Mouse (Mus musculus) granulocyte monocyte progenitor cell, adult 5-6 weeks (primary cell): ENCODE data around the gene Atxn7l3. TPM values are rescaled to one million over a fixed set of nuclear protein-coding genes. Genes with fewer than 3 reads are reported as not detected.

Source experiments
- ATAC-seq: replicated peaks from 2 replicates; pipeline ENCODE4 v1.8.0; 2016; ENCODE audit warnings: mild to moderate bottlenecking, moderate TSS enrichment, inconsistent platforms; ENCODE audit not compliant: poor library complexity, severe bottlenecking
- total RNA-seq, 2 experiments: library from RNA; stranded (forward) in 1 of 2; stranded (reverse) in 1 of 2; fragments of 200-712, 200-1000 nt in 1 of 2; fragments of >200 nt in 1 of 2; fragmentation: Nextera tagmentation in 1 of 2; gene quantifications; 2 replicates each; pipeline ENCODE4 v1.2.3; 2014 to 2017

Gene Atxn7l3
- 20.0 and 28.7 TPM in 2 replicates for total RNA-seq (2014; fragmentation: Nextera tagmentation)
- 20.0 and 27.1 TPM in 2 replicates for total RNA-seq (2017)

- ATAC-seq = peak; percentile 84
These were observed at the start of gene Atxn7l3 for GRCm38 (mm10) chr11:102296491-102297472. Atxn7l3 (minus strand) TSS chr11:102296631.

- ATAC-seq = no peak
These were observed 48.0 kb upstream of the Atxn7l3 start for GRCm38 (mm10) chr11:102344458-102344857.

GRCm38 (mm10) chr11:102342742-102343141, 46.3 kb upstream of the Atxn7l3 start:
- ATAC-seq = no peak

- ATAC-seq = no peak
These were observed 44.7 kb upstream of the Atxn7l3 start for GRCm38 (mm10) chr11:102341101-102341500.

- no peak for ATAC-seq
These were observed 43.2 kb upstream of the Atxn7l3 start for GRCm38 (mm10) chr11:102339624-102340023.

- ATAC-seq = no peak
These were observed 42.8 kb upstream of the Atxn7l3 start for GRCm38 (mm10) chr11:102339195-102339594.

- ATAC-seq = peak; percentile 59
These were observed 42.1 kb upstream of the Atxn7l3 start for GRCm38 (mm10) chr11:102338561-102338960.

GRCm38 (mm10) chr11:102337921-102338320, 41.5 kb upstream of the Atxn7l3 start:
- no peak for ATAC-seq

- no peak for ATAC-seq
These were observed 39.8 kb upstream of the Atxn7l3 start for GRCm38 (mm10) chr11:102336191-102336590.

GRCm38 (mm10) chr11:102334973-102335700, 38.7 kb upstream of the Atxn7l3 start:
- no peak for ATAC-seq

GRCm38 (mm10) chr11:102334010-102334409, 37.6 kb upstream of the Atxn7l3 start:
- ATAC-seq = no peak

- no peak for ATAC-seq
These were observed 36.6 kb upstream of the Atxn7l3 start for GRCm38 (mm10) chr11:102333061-102333460.

GRCm38 (mm10) chr11:102331806-102332205, 35.4 kb upstream of the Atxn7l3 start:
- ATAC-seq = no peak

GRCm38 (mm10) chr11:102330039-102330438, 33.6 kb upstream of the Atxn7l3 start:
- no peak for ATAC-seq

- no peak for ATAC-seq
These were observed 33.1 kb upstream of the Atxn7l3 start for GRCm38 (mm10) chr11:102329518-102329917.

GRCm38 (mm10) chr11:102327839-102328238, 31.4 kb upstream of the Atxn7l3 start:
- no peak for ATAC-seq

GRCm38 (mm10) chr11:102327250-102327649, 30.8 kb upstream of the Atxn7l3 start:
- ATAC-seq = no peak

- no peak for ATAC-seq
These were observed 27.1 kb upstream of the Atxn7l3 start for GRCm38 (mm10) chr11:102323516-102323915.

- ATAC-seq = no peak
These were observed 25.5 kb upstream of the Atxn7l3 start for GRCm38 (mm10) chr11:102321931-102322330.

GRCm38 (mm10) chr11:102320686-102321005, 24.2 kb upstream of the Atxn7l3 start:
- ATAC-seq = no peak
